Mouse (Mus musculus) ovary, adult 18-20 months (tissue): ENCODE results near the gene Ndufaf2.

Source experiments
- DNase-seq: peaks from one replicate; pipeline ENCODE4 v3.0.0; 2022; ENCODE audit warnings: low spot score, mixed read lengths

The Ndufaf2 gene

GRCm38 (mm10) chr13:107961501-107961900 lies 196.9 kb downstream of the Ndufaf2 start:
- DNase-seq: no peak

GRCm38 (mm10) chr13:107960549-107960948 lies 197.9 kb downstream of the Ndufaf2 start:
- no peak for DNase-seq

- DNase-seq: no peak
Observed at GRCm38 (mm10) chr13:107959891-107960290, 198.5 kb downstream of the Ndufaf2 start.

- no peak for DNase-seq
Observed at GRCm38 (mm10) chr13:107956246-107956645, 202.2 kb downstream of the Ndufaf2 start.

- DNase-seq: no peak
Observed at GRCm38 (mm10) chr13:107955327-107956110, 202.9 kb downstream of the Ndufaf2 start.

GRCm38 (mm10) chr13:107954445-107955261 lies 203.8 kb downstream of the Ndufaf2 start:
- DNase-seq: no peak

- no peak for DNase-seq
Observed at GRCm38 (mm10) chr13:107954100-107954444, 204.4 kb downstream of the Ndufaf2 start.
